Mouse (Mus musculus) ES-Bruce4 (cell line): Measurements from ENCODE around the gene Gm28043. TPM values are rescaled to one million over a fixed set of nuclear protein-coding genes. Genes with fewer than 3 reads are reported as not detected.
A peak's percentile ranks its signal among the peaks of the same experiment; 100 is the strongest.
"Not testable (repeated sequence)": the region's sequence is repeated elsewhere in the genome, so short reads cannot be mapped to it uniquely, and the experiment has no call there.

Experiments
- H3K27ac ChIP-seq: 2 replicates; pipeline ENCODE4 v1.5.1; 2012; ENCODE audit warnings: low read length, inconsistent platforms; ENCODE audit not compliant: insufficient read depth
- H3K27me3 ChIP-seq: 2 replicates; pipeline ENCODE4 v1.6.1; 2012; ENCODE audit warnings: mild to moderate bottlenecking, low read length, inconsistent platforms; ENCODE audit not compliant: control insufficient read depth, poor library complexity, insufficient read depth, severe bottlenecking
- H3K36me3 ChIP-seq: 2 replicates; pipeline ENCODE4 v1.6.1; 2012; ENCODE audit warnings: inconsistent platforms, mild to moderate bottlenecking, low read length, moderate library complexity; ENCODE audit not compliant: control insufficient read depth, poor library complexity, insufficient read depth, severe bottlenecking
- H3K4me1 ChIP-seq: one replicate; pipeline ENCODE4 v1.8.1; 2011; ENCODE audit warnings: low read length; ENCODE audit not compliant: control insufficient read depth, insufficient read depth
- H3K4me3 ChIP-seq: 2 replicates; pipeline ENCODE4 v1.5.1; 2011; ENCODE audit warnings: low read depth, mild to moderate bottlenecking, low read length
- H3K9ac ChIP-seq: 2 replicates; pipeline ENCODE4 v1.6.1; 2012; ENCODE audit warnings: low read depth, mild to moderate bottlenecking, inconsistent platforms; ENCODE audit not compliant: poor library complexity, severe bottlenecking
- H3K9me3 ChIP-seq: replicated peaks from 2 replicates; pipeline ENCODE4 v1.6.1; 2012; ENCODE audit warnings: mild to moderate bottlenecking, low read length, inconsistent platforms; ENCODE audit not compliant: control insufficient read depth, poor library complexity, insufficient read depth, severe bottlenecking
- CTCF ChIP-seq: IDR thresholded peaks from one replicate; pipeline ENCODE4 v1.8.1; 2011; ENCODE audit warnings: low read depth, low read length
- EP300 ChIP-seq: IDR thresholded peaks from 2 replicates; pipeline ENCODE4 v1.6.1; 2011; ENCODE audit warnings: low read depth, low read length; ENCODE audit not compliant: insufficient read depth
- POLR2A ChIP-seq: IDR thresholded peaks from one replicate; pipeline ENCODE4 v1.8.1; 2011; ENCODE audit warnings: low read length; ENCODE audit not compliant: insufficient read depth
- polyA plus RNA-seq: library from polyadenylated mRNA; stranded (reverse); fragments of >200 nt; gene quantifications from 2 replicates; pipeline ENCODE4 v1.2.4, GENCODE M21; 2011; ENCODE audit warnings: low read depth; ENCODE audit not compliant: missing spikeins, insufficient read depth, insufficient read length

Gene Gm28043
- polyA plus RNA-seq, 1 experiment, result 4.8 TPM

- H3K4me3 ChIP-seq, result no peak overlapping the region
- H3K36me3 ChIP-seq, result no peaks in the 10 kb centered on the region
- no peaks in the 10 kb centered on the region for H3K27me3 ChIP-seq
- TF ChIP-seq POLR2A, result no peak
- no peak for TF ChIP-seq EP300
- TF ChIP-seq CTCF, result no peak
- H3K9me3 ChIP-seq, result no peaks in the 10 kb centered on the region
- H3K27ac ChIP-seq, result no peak overlapping the region
- H3K9ac ChIP-seq, result no peak overlapping the region
- H3K4me1 ChIP-seq, result peaks cover 3% of the 10 kb centered on the region
These were observed 97.2 kb downstream of the Gm28043 start for GRCm38 (mm10) chr17:29711745-29712431.

DNA sequence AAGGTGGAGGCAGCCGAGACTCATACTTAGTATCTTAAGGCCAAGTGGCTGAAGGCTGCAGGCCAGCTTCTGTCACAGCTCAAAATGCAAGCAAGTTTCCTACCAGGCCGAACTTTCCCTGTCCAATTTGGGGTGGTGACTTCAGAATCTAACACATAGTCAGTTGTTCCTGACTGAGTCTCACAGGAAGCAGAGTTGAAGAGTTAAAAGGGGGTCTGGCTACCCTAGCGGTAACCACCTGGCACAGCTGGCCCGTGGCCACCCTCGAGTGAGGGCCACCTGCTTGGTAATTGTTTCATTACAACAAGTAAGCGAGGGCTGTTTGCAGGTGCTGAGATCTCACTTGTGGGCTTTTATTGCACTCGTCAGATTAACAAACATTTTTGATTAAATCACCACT, 97.9 kb downstream of the Gm28043 start:
- H3K36me3 ChIP-seq, result no peaks in the 10 kb centered on the region
- no peak overlapping the region for H3K27ac ChIP-seq
- no peak for TF ChIP-seq POLR2A
- no peak for TF ChIP-seq CTCF
- TF ChIP-seq EP300, result no peak
- no peaks in the 10 kb centered on the region for H3K9me3 ChIP-seq
- H3K27me3 ChIP-seq, result no peaks in the 10 kb centered on the region
- H3K4me1 ChIP-seq, result peaks cover 3% of the 10 kb centered on the region
- no peak overlapping the region for H3K9ac ChIP-seq
- H3K4me3 ChIP-seq, result no peak overlapping the region

- not testable (repeated sequence) for H3K27me3 ChIP-seq, H3K9me3 ChIP-seq, H3K4me3 ChIP-seq, H3K4me1 ChIP-seq, H3K36me3 ChIP-seq, H3K9ac ChIP-seq, H3K27ac ChIP-seq
These were observed 99.1 kb downstream of the Gm28043 start for GRCm38 (mm10) chr17:29713734-29714133.

DNA sequence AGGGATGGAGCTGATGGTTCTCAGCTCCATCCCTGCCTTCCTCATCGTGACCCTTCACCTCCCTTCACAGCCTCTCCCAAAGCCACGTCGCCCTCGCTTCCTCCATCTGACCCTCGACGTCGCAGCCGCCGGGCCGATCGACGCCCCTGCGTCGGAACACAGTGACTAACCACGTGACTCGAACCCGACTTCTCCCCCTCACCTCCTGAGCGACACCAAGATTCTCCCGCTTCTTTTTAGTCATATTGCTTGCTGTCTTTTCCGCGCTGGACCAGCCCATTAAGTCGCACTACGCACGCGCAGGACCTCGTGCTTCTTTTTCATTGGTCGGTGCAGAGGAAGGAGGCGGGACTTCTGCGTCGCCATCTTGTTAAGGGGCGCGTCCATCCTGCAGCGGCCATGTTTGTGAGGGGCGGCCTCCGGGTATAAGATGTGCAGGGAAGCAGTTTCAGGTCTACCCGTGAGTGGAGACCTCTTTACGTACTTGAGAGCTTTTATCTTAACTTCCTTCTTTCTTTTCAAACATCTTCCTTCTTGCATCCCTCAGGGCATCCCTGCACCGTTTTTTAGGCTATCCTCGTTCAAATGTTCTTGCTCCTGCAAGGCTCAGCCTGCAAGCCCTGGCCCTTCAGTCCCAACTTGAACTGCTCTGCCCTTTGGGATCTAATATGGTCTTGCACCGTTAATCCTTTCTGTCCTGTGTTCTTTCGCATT, 102.2 kb downstream of the Gm28043 start, which contains the start of gene Ccdc167:
Ccdc167 (minus strand) TSS at position 313 of the 714 bp plus-strand sequence.
- peak within 1 kb of the TSS; percentile 96 for H3K4me3 ChIP-seq
- peaks cover 5% of the 10 kb centered on the region for H3K4me1 ChIP-seq
- H3K9ac ChIP-seq, result peak within 1 kb of the TSS; percentile 67

DNA sequence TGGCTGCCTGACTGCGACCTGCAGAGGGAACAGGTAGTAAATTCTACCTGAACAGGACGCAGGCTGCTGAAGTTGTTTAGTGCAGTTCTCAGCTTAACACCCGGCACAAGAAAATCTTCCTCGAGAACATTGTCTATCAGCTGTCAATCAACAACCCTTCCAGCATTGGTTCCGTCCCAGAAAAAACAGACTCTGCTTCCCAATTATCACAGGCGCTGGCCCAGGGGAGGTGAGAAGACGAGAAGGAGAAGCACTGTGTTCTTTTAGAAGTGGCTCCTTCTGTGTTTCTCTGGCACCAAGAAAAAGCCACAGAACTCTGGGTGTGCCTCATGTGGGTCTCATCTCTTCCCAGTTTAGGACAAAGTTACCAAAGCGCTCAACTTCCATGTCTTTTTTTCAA, 104.0 kb downstream of the Gm28043 start:
- no peak overlapping the region for H3K4me3 ChIP-seq
- no peak overlapping the region for H3K9ac ChIP-seq
- H3K36me3 ChIP-seq, result no peaks in the 10 kb centered on the region
- H3K9me3 ChIP-seq, result no peaks in the 10 kb centered on the region
- H3K27me3 ChIP-seq, result no peaks in the 10 kb centered on the region
- TF ChIP-seq CTCF, result no peak
- TF ChIP-seq POLR2A, result no peak
- no peak for TF ChIP-seq EP300
- H3K4me1 ChIP-seq, result peaks cover 5% of the 10 kb centered on the region
- no peak overlapping the region for H3K27ac ChIP-seq

More for the DNA sequence above, 102.2 kb downstream of the Gm28043 start, which contains the start of gene Ccdc167:
- no peaks in the 10 kb centered on the region for H3K9me3 ChIP-seq
- H3K27me3 ChIP-seq, result no peaks in the 10 kb centered on the region
- H3K36me3 ChIP-seq, result no peaks in the 10 kb centered on the region
- H3K27ac ChIP-seq, result peak within 1 kb of the TSS; percentile 65
- TF ChIP-seq POLR2A (peak; percentile 41), EP300 (0 out of 2 replicates have a peak, but pooled peaks have one; percentile 32), CTCF (no peak)
